Mouse (Mus musculus): Measurements from ENCODE around the gene Cnga4.

GRCm38 (mm10) chr7:105437979-105438772 lies 33.8 kb downstream of the Cnga4 start:
- TF ChIP-seq GATA1 (IDR thresholded peaks at IDR 0.05; ENCODE audit: low read length), result no peak
- no peak for TF ChIP-seq TAL1 (IDR thresholded peaks at IDR 0.05; ENCODE audit: low read length)

Measured in erythroblast, embryonic 14.5 days (primary cell).